Mouse (Mus musculus): ENCODE results near the gene Telo2.
"Not testable (repeated sequence)": the region's sequence is repeated elsewhere in the genome, so short reads cannot be mapped to it uniquely, and the experiment has no call there.

The Telo2 gene

DNA sequence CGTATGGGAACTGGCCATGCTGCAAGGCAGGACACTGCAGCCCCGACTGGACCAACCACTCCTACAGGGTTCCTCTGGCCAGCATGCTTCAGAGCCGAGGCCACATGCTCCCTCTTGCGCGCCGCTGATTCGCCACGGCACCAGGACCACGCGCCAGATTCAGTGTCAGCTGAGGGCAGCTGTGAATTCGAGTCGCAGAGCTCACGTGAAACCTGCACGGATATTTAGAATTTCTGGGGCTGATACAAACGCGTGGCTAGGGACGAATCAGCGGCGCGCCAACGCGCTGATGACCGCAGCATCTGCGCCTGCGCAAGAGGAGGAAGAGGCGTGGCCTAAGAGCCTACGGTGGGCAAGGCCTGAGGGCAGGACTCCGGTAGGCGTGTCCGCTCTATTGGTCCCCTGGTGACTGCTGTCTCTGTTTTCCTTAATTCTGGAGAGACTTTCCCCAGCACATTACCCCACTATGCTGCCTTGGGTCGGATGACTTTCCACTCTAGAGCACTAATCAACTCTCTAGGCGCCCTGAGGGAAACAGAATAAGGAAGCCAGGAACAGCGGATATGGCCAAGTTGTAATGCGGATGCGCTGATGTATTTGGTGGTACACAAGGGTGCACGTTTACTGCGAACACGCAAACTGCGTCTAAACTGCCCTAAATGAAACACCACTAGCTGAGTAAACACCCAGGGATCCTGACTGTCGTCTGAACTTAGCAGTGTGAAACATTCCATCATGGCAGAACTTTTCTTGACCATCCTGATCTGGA, at the start of gene Telo2:
Gene Telo2 (minus strand): TSS at position 304 of the 769 bp plus-strand sequence.
- DNase-seq (ENCODE audit: extremely low read depth, insufficient read length, low spot score) = peak; percentile 92

DNA sequence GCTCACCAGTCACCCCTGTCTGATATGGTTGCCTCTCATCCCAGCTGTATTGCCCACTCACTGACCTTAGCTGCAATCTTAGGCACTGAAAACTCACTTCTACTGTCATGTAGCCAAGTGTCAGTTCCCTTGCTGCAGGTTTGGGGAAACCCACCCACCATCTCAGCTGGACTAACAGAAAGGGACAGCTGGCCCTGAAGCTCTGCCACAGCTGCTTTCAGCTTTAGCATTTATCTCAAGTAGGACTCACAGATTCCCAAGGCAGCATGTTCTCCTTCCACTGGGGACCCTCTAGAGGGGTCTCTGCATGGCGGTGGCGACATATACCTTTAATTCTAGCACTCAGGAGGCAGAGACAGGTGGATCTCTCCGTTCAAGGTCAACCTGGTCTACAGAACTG, 49.0 kb upstream of the Telo2 start:
- no peak for DNase-seq (ENCODE audit: extremely low read depth, insufficient read length, low spot score)

DNA sequence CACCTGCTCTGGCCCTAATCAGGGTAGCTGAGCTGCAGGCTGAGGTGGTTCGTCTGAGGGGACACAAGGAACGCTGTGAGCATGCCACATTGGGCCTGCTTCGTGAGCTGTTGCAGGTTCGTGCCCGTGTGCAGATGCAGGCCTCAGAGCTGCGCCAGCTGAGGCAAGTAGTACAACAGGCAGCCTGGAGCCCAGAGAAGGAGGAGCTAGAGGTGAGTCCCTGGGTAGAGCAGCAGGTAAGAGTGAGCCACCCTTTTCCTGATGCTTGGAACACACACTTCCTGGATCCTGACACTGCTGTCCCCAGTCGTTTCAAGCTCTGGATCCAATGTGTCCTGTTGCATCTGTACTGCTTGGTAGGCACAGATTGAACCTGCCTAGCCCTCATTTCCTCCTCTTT, 47.6 kb upstream of the Telo2 start:
- no peak for DNase-seq (ENCODE audit: extremely low read depth, insufficient read length, low spot score)

DNA sequence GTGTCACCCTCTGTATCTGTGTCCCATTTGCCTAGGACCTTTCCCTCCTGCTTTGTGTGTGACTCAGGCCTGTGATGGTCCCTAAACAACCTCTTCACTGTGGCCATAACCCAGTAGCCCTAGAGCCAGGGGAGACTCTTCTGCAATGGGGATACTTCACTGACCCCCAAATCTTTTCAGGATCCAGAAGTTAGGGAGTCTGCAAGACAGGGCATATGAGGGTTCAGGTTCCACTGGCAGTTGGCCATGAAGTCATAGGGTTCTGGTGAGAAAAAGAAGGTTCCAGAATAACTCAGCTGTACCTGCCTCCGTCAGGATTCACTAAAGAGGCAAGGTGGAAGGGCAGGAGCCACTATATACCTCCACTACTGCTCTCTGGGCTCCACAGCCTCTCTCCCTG, 46.4 kb upstream of the Telo2 start, which contains the start of gene Ccdc154:
Gene Ccdc154 (plus strand): TSS at position 301 of the 400 bp plus-strand sequence.
- no peak for DNase-seq (ENCODE audit: extremely low read depth, insufficient read length, low spot score)

DNA sequence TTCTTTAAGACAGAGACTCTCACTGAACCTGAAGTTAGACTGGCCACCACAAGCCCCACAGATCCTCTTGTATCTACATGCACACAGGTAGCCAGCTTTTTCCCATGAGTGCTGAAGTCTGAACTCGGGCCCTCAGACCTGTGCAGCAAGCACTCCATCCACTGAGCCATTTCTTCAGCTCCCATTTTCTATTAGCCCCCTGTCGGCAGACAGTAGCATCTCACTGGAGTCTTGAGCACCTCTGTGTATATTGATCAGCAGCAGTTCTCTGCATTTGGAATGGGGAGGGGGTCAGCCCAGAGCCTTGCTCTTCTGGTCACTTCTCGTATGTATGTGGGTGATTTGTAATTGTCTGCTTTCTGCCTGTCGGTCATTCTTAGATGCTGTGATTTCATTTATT, 24.2 kb upstream of the Telo2 start:
- DNase-seq (ENCODE audit: extremely low read depth, insufficient read length, low spot score) = no peak

DNA sequence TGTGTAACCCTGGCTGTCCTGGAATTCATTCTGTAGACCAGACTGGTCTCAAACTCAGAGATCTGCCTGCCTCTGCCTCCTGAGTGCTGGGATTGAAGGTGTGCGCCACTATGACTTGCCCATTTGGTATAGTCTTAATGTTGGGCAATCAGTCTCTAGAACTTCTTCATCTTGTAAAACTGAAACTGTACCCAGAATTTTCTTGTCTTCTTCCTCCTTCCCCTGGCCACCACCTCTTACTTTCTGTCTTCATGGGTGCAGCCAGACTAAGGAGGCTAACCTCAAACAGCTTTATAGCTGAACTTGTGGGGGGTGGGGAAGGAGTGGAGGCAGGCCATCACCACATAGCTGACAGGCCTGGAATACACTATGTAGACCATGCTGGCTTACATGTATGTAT, 23.0 kb upstream of the Telo2 start:
- no peak for DNase-seq (ENCODE audit: extremely low read depth, insufficient read length, low spot score)

DNA sequence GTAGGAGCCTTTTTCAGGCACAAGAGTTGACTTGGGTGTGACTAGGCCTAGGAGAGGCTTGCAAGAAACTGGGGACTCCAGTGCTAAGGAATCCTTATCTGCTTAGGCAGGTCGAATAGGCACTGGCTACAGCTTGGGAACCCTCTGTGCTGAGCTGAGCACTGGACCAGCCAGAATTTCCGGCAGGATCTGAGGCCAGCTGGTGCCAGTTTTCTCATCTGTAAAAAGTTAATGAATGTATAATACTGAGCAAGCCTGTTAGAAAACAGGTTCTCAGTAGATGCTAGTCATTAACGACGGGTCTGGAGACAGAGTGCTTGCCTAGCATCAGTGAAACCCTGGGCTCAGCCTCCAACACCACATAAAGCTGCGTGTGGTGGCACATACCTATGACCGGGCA, 19.9 kb upstream of the Telo2 start:
- DNase-seq (ENCODE audit: extremely low read depth, insufficient read length, low spot score) = no peak

DNA sequence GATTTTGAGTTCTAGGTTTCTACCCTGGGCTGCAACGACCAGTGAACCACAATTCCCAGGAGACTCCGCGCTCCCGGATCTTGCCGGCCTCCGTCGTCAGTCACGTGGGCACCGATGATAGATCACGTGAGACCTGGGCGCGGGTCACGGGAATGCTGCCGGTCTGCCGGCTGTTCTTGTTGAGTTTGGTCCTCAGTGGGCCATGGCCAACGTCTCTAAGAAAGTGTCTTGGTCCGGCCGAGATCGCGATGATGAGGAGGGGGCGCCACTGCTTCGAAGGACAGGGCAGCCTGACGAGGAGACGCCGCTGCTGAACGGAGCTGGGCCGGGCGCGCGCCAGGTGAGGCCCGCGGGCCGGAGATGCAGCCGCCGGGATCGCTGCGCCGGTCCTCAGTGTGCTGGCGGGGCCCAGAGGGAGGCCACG, 17.5 kb upstream of the Telo2 start, which contains the start of gene Clcn7:
Gene Clcn7 (plus strand): TSS at position 117 of the 424 bp plus-strand sequence.
- peak; percentile 84 for DNase-seq (ENCODE audit: extremely low read depth, insufficient read length, low spot score)

DNA sequence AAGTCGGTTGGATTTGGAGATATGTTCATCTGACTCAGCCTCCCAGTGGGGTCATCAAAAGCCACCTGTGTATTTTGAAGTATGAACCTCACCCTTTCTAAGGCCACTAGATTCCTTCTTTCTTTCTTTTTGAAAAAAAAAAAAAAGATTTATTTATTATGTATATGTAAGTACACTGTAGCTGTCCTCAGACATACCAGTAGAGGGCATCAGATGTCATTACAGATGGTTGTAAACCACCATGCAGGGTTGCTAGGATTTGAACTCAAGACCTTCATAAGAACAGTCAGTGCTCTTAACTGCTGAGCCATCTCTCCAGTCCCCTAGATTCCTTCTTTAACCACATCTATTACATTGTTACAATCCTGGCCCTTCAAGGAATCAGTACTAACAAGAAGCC, 14.3 kb upstream of the Telo2 start:
- DNase-seq (ENCODE audit: extremely low read depth, insufficient read length, low spot score) = no peak

DNA sequence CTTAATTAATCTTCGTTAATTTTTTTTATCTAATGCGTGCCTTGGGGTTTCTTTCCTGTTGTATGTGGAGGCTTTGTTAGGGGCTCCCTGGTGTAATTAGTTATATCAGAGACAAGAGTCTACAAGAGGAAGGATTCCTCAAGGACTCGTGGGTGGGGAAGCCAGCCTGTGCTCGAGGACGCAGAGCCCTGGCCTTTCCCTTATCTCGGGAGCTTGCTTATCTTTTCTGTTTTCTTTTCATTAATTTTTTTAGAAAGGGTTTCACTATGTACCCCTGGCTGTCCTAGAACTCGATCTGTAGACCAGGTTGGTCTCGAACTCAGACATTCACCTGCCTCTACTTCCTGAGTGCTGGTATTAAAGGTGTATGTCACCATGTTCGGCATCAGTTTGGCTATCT, 11.9 kb upstream of the Telo2 start:
- DNase-seq (ENCODE audit: extremely low read depth, insufficient read length, low spot score) = no peak

DNA sequence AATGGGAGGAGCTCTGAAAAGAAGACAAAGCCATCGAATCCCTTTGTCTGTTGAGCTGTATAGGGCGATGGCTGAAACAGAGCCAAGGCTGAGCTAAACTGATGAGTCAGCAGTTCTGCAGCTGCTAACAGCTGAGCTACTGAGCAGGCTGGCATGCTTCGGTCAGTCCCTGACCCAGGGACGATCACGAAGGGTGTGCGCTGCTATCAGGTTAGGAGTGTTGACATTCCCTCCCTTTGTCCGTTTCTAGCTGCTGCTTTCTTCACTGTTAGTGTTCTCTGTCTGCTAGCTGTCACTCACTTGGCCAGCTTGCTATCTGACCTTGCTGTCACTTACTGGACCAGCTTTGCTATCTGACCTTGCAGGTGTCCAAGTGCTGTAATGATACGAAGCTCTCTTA, 11.3 kb upstream of the Telo2 start:
- no peak for DNase-seq (ENCODE audit: extremely low read depth, insufficient read length, low spot score)

DNA sequence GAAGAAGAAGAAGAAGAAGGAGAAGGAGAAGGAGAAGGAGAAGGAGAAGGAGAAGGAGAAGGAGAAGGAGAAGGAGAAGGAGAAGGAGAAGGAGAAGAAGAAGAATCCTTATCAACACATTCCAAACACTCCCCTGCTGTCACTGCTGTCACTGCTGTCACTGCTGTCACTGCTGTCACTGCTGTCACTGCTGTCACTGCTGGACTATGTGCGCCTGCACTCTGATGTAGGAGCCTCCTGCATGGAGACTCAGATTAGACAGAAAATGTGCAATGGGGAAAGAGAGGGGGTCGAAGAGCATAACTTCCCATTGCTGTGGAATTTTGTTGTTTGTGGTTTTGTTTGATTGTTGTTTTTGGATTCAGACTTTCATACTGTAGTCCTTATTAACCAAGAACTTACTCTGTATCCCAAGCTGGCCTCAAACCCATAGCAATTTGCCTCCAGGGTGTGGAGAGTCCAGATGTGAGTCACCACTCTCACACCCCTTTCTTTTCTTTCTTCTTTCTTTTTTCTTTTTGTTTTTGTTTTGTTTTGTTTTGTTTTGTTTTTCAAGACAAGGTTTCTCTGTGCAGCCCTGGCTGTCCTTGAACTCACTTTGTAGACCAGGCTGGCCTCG, 9.8 kb upstream of the Telo2 start:
- not testable (repeated sequence) for DNase-seq (ENCODE audit: extremely low read depth, insufficient read length, low spot score)

DNA sequence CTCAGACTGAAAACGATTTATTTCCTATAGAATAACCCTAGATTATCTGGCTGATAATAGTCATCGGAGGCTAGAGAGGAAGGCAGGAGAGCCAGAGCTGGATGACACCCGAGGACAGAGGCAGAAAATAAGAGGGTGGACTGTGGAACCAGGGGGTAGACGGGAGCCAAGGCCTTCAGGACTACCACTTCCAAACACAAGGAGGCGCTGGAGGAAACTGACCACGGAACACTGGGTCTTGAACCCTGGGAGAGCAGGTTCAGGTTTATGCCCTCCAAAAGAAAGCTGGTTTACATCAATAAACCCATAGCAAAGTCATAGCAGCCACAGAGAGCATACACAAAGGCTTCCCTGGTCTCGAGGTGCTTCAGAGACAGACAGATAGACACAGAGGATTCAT, 8.2 kb upstream of the Telo2 start:
- no peak for DNase-seq (ENCODE audit: extremely low read depth, insufficient read length, low spot score)

DNA sequence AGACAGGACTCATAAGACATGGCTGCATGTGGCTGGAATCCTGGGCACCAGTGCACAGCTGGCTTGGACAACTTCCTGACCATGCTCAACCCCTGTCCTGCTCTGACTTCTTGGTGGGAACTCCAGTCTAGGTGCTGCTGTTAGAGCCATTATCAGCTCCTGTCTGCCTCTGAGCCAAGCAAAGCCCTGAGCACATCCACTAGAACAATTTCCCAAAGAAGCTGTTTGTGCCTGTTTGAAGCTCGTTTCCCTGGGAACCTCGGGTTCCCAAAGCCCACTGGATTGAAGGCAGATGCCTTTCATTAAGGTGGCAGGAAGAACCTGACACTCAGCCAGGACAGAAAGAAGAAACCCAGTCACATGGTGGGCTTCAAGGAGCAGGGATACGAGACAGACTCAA, 4.6 kb upstream of the Telo2 start, which contains the start of gene Ptx4:
Gene Ptx4 (plus strand): TSS at position 355 of the 400 bp plus-strand sequence.
- DNase-seq (ENCODE audit: extremely low read depth, insufficient read length, low spot score) = no peak

DNA sequence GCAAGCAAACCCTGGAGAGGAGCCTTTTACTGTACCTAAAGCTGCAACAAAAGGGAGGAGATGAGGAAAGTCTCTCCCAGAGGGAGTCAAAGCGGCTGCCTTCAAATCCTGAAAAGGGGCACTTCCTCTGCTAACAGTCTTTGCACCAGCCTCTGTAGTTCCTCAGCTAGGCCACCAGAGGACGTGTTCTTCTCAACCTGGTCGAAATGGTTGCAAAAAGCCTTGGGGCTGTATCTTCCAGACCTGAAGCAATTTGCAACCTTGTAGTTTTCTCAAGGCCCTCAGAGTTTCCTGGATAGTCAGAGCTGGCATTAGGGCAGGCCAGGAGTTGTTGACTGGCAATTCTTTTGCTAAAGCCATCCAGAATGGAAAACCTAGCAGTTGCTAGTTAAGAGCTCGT, 1.5 kb upstream of the Telo2 start:
- no peak for DNase-seq (ENCODE audit: extremely low read depth, insufficient read length, low spot score)

DNA sequence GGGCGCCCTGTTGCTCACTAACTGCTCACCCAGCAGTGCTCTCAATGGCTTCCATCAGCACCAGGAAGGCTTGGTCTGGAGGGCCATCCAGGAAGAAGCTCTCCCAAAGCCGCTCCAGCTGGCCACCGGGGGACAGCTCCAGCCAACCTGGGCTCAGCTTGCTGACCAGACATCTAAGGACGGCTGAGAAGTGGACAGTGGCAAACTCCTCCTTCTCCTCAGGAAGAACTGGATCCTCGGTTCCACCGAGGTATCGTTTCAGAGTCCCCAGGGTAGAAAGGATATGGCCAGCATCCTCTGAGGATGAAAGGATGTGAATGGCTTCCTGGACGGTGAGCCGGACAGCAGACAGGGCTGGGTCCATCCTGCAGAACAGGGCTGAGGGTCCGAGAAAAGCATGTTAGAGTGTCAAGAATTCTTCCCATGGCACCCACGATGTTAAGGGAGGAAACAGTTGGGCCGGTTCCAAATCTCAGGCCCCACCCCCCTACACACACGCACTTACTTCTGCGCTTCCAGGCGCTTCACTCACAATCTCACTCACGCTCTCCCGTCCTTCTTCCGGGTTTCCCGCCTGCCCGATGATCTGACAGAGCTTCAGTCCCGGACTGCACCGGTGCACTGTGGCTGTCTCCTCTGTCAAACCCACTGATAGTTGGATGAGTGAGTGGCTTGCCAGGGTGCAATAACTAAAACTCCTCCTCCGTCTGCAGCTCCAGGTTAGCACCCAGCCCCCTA, 690 bp downstream of the Telo2 start:
- DNase-seq (ENCODE audit: extremely low read depth, insufficient read length, low spot score) = no peak

DNA sequence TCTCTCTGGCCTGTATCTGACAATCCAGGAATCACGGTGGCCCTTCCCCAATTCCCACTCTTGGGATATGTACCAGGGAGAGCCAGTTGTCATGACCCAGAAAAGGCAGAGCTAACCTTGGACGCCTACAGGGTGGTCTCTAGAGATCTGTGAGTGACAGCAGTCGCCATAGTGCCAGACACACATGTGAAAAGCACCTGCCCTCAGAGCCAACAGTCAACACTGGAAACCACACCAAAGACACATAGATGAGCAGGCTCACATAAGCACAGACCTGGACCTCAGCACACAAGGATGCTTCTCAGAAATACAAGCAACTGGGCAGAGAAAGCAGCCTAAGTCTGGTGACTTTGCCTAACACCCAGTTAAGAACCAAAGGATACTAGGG, 3.4 kb downstream of the Telo2 start:
- no peak for DNase-seq (ENCODE audit: extremely low read depth, insufficient read length, low spot score)

DNA sequence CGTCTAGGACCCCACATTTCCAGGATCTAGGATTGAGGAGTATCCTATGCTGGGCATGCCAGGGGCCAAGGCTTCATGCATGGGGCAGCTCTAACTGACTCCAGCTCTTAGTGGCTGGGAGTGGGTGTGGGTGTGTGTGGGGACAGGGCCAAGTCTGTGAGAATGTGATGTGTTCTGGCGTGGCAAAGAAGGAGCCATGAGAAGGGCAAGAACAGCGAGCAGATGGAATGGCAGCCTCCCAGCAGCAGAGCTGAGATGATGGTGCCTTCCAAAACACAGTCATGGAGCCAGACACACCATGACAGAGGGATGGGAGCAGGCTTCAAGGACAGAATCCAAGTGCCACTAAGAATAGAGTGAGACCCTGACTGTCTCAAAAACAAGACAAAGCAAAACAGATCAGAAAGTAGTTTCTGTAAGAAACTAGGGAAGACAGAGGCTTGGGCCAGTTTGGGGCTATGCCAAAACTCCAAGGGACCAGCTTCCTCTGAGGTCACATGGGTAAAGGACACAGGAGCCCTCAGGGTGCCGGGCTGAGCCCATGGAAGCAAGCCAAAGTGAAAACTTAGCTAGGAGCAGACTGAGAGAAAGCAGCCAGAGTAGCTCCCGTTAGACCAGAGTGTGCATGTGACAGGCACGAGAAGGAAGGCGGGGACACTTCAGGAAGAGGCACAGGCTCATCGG, 3.9 kb downstream of the Telo2 start:
- no peak for DNase-seq (ENCODE audit: extremely low read depth, insufficient read length, low spot score)

DNA sequence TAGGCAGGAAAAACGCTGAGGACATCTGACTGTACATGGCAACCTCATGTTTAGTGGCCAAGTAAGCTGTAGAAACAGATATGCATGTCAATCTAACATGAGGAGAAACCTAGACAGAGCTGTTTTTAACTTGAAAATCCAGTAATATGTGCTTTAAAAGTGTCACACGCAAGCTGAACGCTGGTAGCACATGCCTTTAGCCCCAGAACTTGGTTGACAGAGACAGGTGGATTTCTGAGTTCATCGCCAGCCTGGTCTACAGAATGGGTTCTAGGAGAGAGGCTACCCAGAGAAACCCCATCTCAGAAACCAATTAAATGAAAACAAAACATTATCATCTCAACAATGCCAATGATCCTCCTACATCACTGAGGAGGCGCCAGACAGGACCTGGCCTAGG, 4.5 kb downstream of the Telo2 start:
- DNase-seq (ENCODE audit: extremely low read depth, insufficient read length, low spot score) = no peak

DNA sequence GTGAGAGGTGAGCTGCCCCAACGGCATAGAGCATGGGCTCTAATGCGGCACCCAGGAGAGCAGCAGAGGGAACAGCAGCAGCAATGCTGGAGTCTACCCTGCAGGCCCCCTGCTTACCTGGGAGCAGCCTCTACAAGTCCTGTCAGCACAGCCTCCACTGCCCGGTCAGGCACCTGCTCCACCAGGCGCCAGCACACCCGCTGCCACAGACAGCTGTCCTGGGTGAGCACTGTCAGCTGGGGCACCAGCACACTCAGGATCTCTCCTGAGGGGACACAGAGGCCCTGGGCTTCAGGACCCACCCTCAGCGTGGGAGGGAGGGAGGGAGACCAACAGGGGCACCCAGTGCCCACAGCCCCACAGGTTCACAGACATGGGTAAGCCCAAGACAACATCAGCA, 5.2 kb downstream of the Telo2 start:
- no peak for DNase-seq (ENCODE audit: extremely low read depth, insufficient read length, low spot score)

DNA sequence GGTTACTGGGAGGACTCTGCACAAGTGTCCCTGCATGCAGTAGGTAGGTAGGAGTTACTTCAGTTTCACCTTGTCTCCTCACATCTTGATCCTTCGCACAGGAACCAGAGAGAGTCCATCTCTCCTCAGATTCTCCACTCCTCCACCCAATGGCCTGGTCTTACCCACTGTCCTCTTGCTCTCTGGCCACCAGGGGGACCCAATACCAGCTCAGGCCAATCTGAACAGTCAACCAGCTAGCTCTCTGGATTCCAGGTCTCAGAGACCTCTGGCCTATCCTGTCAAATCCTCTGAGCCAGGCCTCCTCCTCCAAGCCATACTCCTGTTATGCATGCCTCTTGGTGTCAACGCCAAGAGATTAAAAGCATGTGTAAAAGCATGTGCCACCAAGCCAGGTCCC, 6.2 kb downstream of the Telo2 start:
- DNase-seq (ENCODE audit: extremely low read depth, insufficient read length, low spot score) = no peak
